Mouse (Mus musculus): ENCODE measurements around the gene Gm36028.

- TF ChIP-seq CTCF (IDR thresholded peaks at IDR 0.05; ENCODE audit: low read depth, low read length) (no peak), POLR2A (IDR thresholded peaks at IDR 0.05; ENCODE audit: extremely low read depth, insufficient read depth, low read length) (no peak)
These were observed 20.2 kb upstream of the Gm36028 start for GRCm38 (mm10) chr16:37881168-37881567.

Data from liver, adult 2 months (tissue).